Mouse (Mus musculus) B cell, adult (primary cell): ENCODE results near the gene Rdh1. TPM values are rescaled to one million over a fixed set of nuclear protein-coding genes. Genes with fewer than 3 reads are reported as not detected.

Experiments
- total RNA-seq: library from RNA; stranded (reverse); gene quantifications from 4 replicates; pipeline ENCODE4 v1.2.4, GENCODE M21; 2023; ENCODE audit not compliant: inconsistent age

Rdh1 gene
- total RNA-seq: 0.12 to 0.19 TPM in 2 of 4 replicates, not detected in the others

DNA sequence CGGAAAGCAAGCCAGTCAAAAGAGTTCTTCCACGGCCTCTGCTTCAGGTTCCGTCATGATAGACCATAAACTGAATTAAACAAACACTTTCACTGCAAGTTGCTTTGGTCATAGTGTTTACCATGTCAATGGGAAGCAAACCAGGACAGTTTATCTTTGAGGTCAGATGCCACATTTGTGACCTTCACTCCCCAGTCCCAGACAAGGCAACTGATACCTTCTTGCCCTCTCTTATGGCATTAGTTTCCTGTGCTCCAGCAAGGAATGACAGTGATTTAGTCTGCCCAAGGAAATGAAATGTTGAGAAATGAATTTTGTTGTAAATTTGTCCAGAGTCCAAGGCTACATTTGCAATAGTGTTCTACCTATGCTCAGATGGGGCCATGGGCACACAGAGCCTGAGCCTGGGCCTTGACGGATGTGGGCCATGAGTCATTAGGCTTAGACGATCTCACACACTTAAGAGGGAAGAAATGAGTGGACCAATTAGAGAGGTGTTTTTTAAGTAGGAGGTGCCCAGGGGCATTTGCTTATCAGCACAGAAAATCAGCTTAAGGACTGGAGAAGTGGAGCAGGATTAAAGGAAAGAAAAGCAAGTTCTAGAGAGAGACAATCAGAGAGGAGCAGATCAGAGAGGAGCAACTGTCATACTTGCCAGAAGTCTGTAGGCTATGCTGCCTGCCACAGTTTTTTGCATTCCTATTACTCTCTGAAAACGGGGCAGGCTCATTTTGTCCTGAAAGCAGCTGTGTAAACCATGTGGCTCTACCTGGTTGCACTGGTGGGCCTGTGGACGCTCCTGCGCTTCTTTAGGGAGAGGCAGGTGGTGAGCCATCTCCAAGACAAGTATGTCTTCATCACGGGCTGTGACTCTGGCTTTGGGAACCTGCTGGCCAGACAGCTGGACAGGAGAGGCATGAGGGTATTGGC is at the start of gene Rdh1, which contains the start of gene Rdh16f1:
TSS of gene Rdh1 (plus strand) at position 541 of the 930 bp plus-strand sequence.
TSS of gene Rdh16f1 (plus strand) at position 607 of the 930 bp plus-strand sequence.

DNA sequence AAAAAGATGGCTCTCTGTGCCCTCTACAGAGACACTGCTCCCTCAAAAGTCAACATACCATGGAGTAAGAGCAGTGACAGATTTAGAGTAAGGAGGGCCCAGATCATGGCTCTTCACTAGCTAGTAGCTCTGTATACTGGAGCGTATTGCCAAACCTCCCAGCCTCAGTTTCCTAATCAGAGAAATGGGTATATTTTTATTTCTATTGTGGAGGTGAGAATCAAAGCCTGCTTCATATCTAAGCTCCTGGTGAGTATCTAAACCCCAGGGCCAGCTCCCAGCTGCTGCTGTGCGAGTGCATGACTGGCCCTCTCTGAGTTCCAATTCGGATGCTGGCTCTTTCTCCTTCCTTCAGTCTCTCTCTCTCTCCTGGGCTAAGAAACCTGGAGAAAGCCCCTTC is 35.3 kb upstream of the Rdh1 start, which contains the start of gene Tac2:
TSS of gene Tac2 (plus strand) at position 301 of the 400 bp plus-strand sequence.

DNA sequence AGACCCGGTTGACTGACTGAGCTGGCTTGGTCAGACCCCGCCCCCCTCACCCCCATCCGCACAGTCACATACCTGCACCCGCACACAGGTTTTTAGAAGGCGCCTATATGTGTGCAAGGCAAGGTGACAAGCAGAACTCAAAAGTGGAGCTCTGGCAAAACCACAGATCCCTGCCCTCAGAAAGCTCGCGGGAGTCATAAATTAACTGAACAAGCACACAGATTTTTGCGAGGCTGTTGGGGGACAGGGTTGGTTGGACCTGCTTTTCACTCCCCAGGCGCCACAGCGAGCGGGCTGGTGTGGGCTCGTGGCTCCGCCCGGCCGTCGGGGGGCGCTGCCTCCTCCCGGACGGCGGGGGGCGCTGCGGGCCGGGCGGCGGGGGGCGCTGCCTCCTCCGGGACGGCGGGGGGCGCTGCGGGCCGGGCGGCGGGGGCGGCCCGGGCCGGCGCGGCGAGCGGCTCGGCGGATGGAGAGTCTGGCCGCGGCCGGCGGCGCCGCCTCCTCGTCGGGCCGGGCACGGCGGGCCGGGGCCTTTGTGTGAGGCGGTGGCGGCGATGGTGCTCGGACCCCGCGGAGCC is 20.3 kb upstream of the Rdh1 start, which contains the start of gene Zbtb39:
TSS of gene Zbtb39 (plus strand) at position 456 of the 578 bp plus-strand sequence.

DNA sequence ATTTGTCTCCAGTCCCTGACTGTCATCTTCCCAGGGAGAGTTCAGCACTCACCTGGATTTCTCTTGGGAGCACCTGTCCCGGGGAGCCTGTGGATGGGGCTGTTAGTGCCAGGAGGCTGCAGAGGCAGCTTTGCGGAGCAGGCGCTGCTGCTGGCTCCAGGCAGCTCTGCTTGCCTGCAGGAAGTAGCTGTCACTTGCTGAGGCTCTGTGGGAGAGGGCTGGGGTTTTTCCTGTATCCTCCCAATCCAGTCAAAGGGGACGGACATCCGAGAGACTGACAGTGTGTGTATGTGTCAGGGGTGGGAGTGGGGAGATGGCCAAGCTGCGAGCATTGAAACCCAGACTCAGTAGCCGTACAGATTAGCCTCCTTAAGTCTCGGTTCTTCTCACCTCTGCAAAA is 8.0 kb upstream of the Rdh1 start, which contains the start of gene Gpr182:
TSS of gene Gpr182 (minus strand) at position 185 of the 400 bp plus-strand sequence.

GRCm38 (mm10) chr10:127776011-127776410 is 16.5 kb downstream of the Rdh1 start, which contains the start of gene Rdh9:
TSS of gene Rdh9 (plus strand) at chr10:127776386.

GRCm38 (mm10) chr10:127800891-127801290 is 41.4 kb downstream of the Rdh1 start, which contains the start of gene Rdh16:
TSS of gene Rdh16 (plus strand) at chr10:127801152.

Other genes with a start within 250 kb of the Rdh1 start
- not detected in 4 replicates for gene Ndufa4l2, start 244.8 kb upstream of the Rdh1 start, total RNA-seq
- gene Shmt2, start 237.3 kb upstream of the Rdh1 start, total RNA-seq: 68.8 to 81.0 TPM (median 69.2 TPM) in 4 replicates
- not detected in 4 replicates for gene Nxph4, start 225.2 kb upstream of the Rdh1 start, total RNA-seq
- 2.2 to 4.3 TPM (median 3.3 TPM) in 4 replicates for gene Lrp1, start 138.6 kb upstream of the Rdh1 start, total RNA-seq
- 226 to 243 TPM (median 231 TPM) in 4 replicates for gene Stat6, start 116.7 kb upstream of the Rdh1 start, total RNA-seq
- 8.6 to 12.6 TPM (median 10.8 TPM) in 4 replicates for gene Nemp1, start 92.8 kb upstream of the Rdh1 start, total RNA-seq
- gene Nab2, start 91.2 kb upstream of the Rdh1 start, total RNA-seq: 34.6 to 46.9 TPM (median 38.1 TPM) in 4 replicates
- 0.29 to 0.72 TPM (median 0.60 TPM) in 4 replicates for gene Myo1a, start 54.6 kb upstream of the Rdh1 start, total RNA-seq
- gene Tac2, start 35.2 kb upstream of the Rdh1 start, total RNA-seq: not detected in 4 replicates
- gene Zbtb39, start 20.2 kb upstream of the Rdh1 start, total RNA-seq: 13.5 to 15.8 TPM (median 15.2 TPM) in 4 replicates
- not detected in 4 replicates for gene Gpr182, start 8.0 kb upstream of the Rdh1 start, total RNA-seq
- gene Rdh16f1, start 66 bp downstream of the Rdh1 start, total RNA-seq: not detected in 4 replicates
- gene Rdh9, start 16.7 kb downstream of the Rdh1 start, total RNA-seq: not detected in 4 replicates
- not detected in 4 replicates for gene Rdh16, start 41.4 kb downstream of the Rdh1 start, total RNA-seq
- not detected in 4 replicates for gene Rdh19, start 90.2 kb downstream of the Rdh1 start, total RNA-seq
- not detected in 4 replicates for gene Rdh16f2, start 106.8 kb downstream of the Rdh1 start, total RNA-seq
- not detected in 4 replicates for gene Rdh7, start 129.1 kb downstream of the Rdh1 start, total RNA-seq
- gene Sdr9c7, start 138.8 kb downstream of the Rdh1 start, total RNA-seq: not detected in 4 replicates
- gene Hsd17b6, start 247.9 kb downstream of the Rdh1 start, total RNA-seq: not detected in 4 replicates